Mouse (Mus musculus): ENCODE measurements at regions not wholly inside any gene's neighbourhood (a gene's known extent, or its start where the extent isn't known, plus 50 kb on each side); places are given as distances from the start of the nearest gene placed in this dataset.

DNA sequence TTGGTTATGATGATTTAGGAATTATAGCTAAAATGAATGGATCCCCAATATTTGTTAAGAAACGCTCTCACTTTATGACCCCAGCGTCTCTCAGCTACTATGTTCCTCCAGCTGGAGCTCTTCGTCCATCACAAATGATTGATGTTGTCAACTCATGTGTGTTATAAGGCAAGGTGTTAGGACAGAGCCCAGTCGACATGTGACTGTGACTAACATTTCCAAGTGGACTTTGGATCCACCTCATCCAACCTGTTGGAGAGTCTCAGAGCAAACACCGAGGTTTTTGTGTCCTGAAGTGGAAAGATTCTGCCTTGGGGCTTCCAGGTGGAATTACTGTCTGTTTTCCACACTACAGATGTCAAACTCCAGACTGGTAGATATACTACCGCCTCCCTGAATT lies 154.0 kb upstream of the Prox1 start:
- Histone ChIP-seq H3K27ac (replicated peaks; ENCODE audit: low read depth, low read length) (no peak overlapping the region), H3K9ac (replicated peaks; ENCODE audit: low read length) (no peak overlapping the region), H3K9me3 (replicated peaks; ENCODE audit: control insufficient read depth, low read length) (no peaks in the 10 kb centered on the region), H3K4me3 (ENCODE audit: low read depth, low read length) (no peak overlapping the region), H3K27me3 (ENCODE audit: control insufficient read depth, insufficient read depth, low read length) (no peaks in the 10 kb centered on the region), H3K4me1 (ENCODE audit: control insufficient read depth, insufficient read depth, low read length) (no peaks in the 10 kb centered on the region), H3K36me3 (replicated peaks; ENCODE audit: control insufficient read depth, insufficient read depth, low read depth, low read length) (no peaks in the 10 kb centered on the region), H3K4me2 (ENCODE audit: low read depth, low read length) (no peak overlapping the region)
- ATAC-seq (replicated peaks; ENCODE audit: insufficient number of reproducible peaks, low FRiP score, low TSS enrichment, low read depth) (no peak), DNase-seq (ENCODE audit: low spot score) (no peak)
- 90% methylated on average over 6 of the region's 6 CpGs for WGBS

DNA sequence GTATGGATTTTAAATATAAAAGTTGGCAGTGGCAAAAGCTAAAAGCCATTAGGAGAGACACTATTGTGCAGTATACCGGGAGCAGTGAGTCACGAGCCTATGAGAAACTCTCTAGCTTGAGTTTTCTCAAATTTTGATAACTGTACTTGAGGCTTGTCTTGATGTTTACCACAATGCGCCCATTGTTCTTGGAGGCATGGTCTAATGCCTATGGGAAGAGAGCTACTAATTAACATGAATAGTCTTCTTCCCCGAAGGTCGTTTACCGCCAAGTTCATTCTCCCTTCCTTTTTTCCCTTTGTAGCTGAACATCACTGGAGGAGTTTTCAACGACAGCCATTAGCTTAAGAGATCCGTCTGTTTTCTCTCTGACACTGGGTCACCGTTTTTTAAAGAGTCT lies 153.2 kb upstream of the Prox1 start:
- Histone ChIP-seq H3K4me1 (ENCODE audit: control insufficient read depth, insufficient read depth, low read length) (no peaks in the 10 kb centered on the region), H3K4me2 (ENCODE audit: low read depth, low read length) (no peak overlapping the region), H3K4me3 (ENCODE audit: low read depth, low read length) (no peak overlapping the region), H3K27me3 (ENCODE audit: control insufficient read depth, insufficient read depth, low read length) (no peaks in the 10 kb centered on the region), H3K36me3 (replicated peaks; ENCODE audit: control insufficient read depth, insufficient read depth, low read depth, low read length) (no peaks in the 10 kb centered on the region), H3K27ac (replicated peaks; ENCODE audit: low read depth, low read length) (no peak overlapping the region), H3K9ac (replicated peaks; ENCODE audit: low read length) (no peak overlapping the region), H3K9me3 (replicated peaks; ENCODE audit: control insufficient read depth, low read length) (no peaks in the 10 kb centered on the region)
- 63% methylated on average over 9 of the region's 9 CpGs for WGBS
- ATAC-seq (replicated peaks; ENCODE audit: insufficient number of reproducible peaks, low FRiP score, low TSS enrichment, low read depth) (no peak), DNase-seq (ENCODE audit: low spot score) (no peak)

DNA sequence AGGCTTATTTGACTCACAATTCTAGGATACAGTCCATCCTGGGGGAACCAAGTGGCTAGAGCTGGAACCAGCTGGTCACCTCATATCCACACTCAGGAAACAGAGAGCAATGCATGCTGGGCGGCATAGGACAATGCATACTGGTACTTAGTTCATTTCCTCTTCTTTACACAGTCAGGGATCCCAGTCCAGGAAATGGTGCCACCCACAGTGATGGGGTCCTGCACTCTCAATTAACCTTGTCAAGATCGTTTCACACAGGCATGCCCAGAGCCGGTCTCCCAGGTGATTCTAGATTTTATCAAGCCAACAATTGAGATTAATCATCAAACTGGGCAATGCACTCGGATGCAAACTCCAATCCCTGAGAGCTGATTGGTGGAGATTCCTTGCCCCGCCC lies 145.7 kb upstream of the Prox1 start:
- Histone ChIP-seq H3K4me1 (ENCODE audit: control insufficient read depth, insufficient read depth, low read length) (no peaks in the 10 kb centered on the region), H3K9ac (replicated peaks; ENCODE audit: low read length) (no peak overlapping the region), H3K9me3 (replicated peaks; ENCODE audit: control insufficient read depth, low read length) (no peaks in the 10 kb centered on the region), H3K27me3 (ENCODE audit: control insufficient read depth, insufficient read depth, low read length) (no peaks in the 10 kb centered on the region), H3K27ac (replicated peaks; ENCODE audit: low read depth, low read length) (no peak overlapping the region), H3K36me3 (replicated peaks; ENCODE audit: control insufficient read depth, insufficient read depth, low read depth, low read length) (no peaks in the 10 kb centered on the region), H3K4me2 (ENCODE audit: low read depth, low read length) (no peak overlapping the region), H3K4me3 (ENCODE audit: low read depth, low read length) (no peak overlapping the region)
- no peak for ATAC-seq (replicated peaks; ENCODE audit: insufficient number of reproducible peaks, low FRiP score, low TSS enrichment, low read depth)
- no peak for DNase-seq (ENCODE audit: low spot score)
- WGBS: 60% methylated on average over 5 of the region's 5 CpGs

DNA sequence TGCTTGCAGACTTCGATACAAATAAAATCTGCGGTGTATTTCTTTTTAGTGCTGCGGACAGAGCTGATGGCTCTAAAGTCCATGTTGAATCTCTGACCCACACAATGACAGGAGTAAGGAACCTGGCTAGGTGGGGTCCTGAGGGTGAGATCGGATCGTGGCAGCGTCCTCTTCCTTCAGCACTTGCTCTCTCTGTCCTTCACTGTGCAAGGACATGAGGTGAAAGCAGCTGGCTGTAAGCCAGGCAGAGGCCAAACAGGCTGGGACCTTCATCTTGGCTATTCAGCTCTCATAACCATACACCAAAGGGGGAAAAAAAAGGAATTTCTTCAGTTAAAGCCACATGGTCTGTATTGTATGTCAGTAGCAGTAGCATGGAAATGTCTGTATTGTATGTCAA lies 139.3 kb upstream of the Prox1 start:
- H3K36me3 ChIP-seq (replicated peaks; ENCODE audit: control insufficient read depth, insufficient read depth, low read depth, low read length): no peaks in the 10 kb centered on the region
- no peak overlapping the region for H3K4me3 ChIP-seq (ENCODE audit: low read depth, low read length)
- no peak for ATAC-seq (replicated peaks; ENCODE audit: insufficient number of reproducible peaks, low FRiP score, low TSS enrichment, low read depth)
- no peaks in the 10 kb centered on the region for H3K27me3 ChIP-seq (ENCODE audit: control insufficient read depth, insufficient read depth, low read length)
- no peaks in the 10 kb centered on the region for H3K4me1 ChIP-seq (ENCODE audit: control insufficient read depth, insufficient read depth, low read length)
- WGBS: 91% methylated on average over 6 of the region's 6 CpGs
- H3K9ac ChIP-seq (replicated peaks; ENCODE audit: low read length): no peak overlapping the region
- H3K4me2 ChIP-seq (ENCODE audit: low read depth, low read length): no peak overlapping the region
- no peak for DNase-seq (ENCODE audit: low spot score)
- no peaks in the 10 kb centered on the region for H3K9me3 ChIP-seq (replicated peaks; ENCODE audit: control insufficient read depth, low read length)
- no peak overlapping the region for H3K27ac ChIP-seq (replicated peaks; ENCODE audit: low read depth, low read length)

DNA sequence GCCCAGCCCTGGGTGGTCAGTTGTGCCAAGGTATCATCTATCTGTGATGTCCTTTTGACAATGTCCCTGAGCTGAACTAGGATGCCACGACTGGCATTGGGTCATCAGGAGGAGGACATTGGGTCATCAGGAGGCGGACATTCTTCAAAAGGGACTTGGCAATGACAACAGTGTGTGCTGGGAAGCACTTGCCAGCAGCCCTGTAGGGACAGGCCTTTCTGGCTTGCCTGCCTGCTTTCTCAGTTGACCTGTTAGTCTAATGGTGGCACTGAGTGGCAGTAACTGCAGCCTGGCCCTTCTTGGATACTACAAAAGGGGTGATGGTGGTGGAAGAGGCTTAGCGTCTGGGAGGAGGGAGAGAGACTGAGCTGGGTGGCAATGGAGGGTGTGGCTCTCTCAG lies 137.2 kb upstream of the Prox1 start:
- 82% methylated on average over 3 of the region's 3 CpGs for WGBS
- DNase-seq (ENCODE audit: low spot score) (no peak), ATAC-seq (replicated peaks; ENCODE audit: insufficient number of reproducible peaks, low FRiP score, low TSS enrichment, low read depth) (no peak)
- Histone ChIP-seq H3K4me1 (ENCODE audit: control insufficient read depth, insufficient read depth, low read length) (no peaks in the 10 kb centered on the region), H3K36me3 (replicated peaks; ENCODE audit: control insufficient read depth, insufficient read depth, low read depth, low read length) (no peaks in the 10 kb centered on the region), H3K27me3 (ENCODE audit: control insufficient read depth, insufficient read depth, low read length) (no peaks in the 10 kb centered on the region), H3K4me2 (ENCODE audit: low read depth, low read length) (no peak overlapping the region), H3K9me3 (replicated peaks; ENCODE audit: control insufficient read depth, low read length) (no peaks in the 10 kb centered on the region), H3K27ac (replicated peaks; ENCODE audit: low read depth, low read length) (no peak overlapping the region), H3K4me3 (ENCODE audit: low read depth, low read length) (no peak overlapping the region), H3K9ac (replicated peaks; ENCODE audit: low read length) (no peak overlapping the region)

DNA sequence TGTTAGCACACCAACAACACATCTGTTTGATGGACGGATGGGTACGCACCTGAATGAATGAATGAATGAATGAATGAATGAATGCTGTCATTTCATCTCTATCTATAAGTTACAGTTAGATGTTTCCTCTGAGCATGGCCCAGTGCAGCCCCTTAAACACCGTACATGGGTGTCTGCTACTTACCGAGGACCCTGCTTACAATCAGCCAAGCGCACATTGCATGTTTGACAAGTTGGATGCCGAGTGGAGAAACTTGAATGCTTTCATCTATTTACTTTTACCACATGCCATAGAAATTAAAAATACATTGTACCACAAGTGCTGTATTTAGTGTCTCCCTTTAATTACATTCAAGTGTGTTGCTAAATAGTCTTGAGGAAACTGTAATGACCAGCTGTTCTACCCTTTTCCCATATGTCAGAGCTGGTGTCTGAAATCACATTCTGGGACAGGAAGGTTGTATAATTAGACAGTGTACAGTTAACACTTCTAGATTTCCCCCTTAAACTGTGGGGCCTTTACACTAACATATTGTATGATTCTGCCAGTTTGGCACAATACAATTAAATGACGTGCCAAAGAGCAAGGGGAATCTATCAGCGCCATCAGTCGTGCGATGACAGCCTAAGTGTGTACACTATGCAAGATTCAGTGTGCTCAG lies 127.3 kb upstream of the Prox1 start:
- WGBS: 88% methylated on average over 10 of the region's 10 CpGs
- Histone ChIP-seq H3K4me1 (ENCODE audit: control insufficient read depth, insufficient read depth, low read length) (no peaks in the 10 kb centered on the region), H3K27ac (replicated peaks; ENCODE audit: low read depth, low read length) (no peak overlapping the region), H3K27me3 (ENCODE audit: control insufficient read depth, insufficient read depth, low read length) (no peaks in the 10 kb centered on the region), H3K4me2 (ENCODE audit: low read depth, low read length) (no peak overlapping the region), H3K36me3 (replicated peaks; ENCODE audit: control insufficient read depth, insufficient read depth, low read depth, low read length) (no peaks in the 10 kb centered on the region), H3K4me3 (ENCODE audit: low read depth, low read length) (no peak overlapping the region), H3K9me3 (replicated peaks; ENCODE audit: control insufficient read depth, low read length) (no peaks in the 10 kb centered on the region), H3K9ac (replicated peaks; ENCODE audit: low read length) (no peak overlapping the region)
- DNase-seq (ENCODE audit: low spot score) (no peak), ATAC-seq (replicated peaks; ENCODE audit: insufficient number of reproducible peaks, low FRiP score, low TSS enrichment, low read depth) (no peak)

DNA sequence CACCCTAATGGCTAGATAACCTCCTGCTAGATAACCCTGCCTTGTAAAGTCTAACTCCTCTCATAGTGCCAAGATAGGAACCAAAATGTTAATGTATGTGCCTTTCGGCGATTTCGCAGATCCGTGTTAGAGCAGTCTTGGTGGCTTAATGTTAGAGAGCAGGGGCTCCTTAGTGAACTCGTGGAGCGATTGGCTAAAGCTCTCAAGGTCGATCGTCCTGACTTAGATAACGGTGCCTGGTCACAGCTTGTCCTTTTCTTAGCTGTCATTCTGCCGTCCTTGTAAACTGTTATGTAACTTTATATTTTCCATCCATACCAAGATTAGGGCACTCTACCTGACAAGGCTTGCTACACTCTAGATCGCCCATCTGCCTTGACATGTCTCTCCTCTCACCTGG lies 119.5 kb upstream of the Prox1 start:
- Histone ChIP-seq H3K27ac (replicated peaks; ENCODE audit: low read depth, low read length) (no peak overlapping the region), H3K9ac (replicated peaks; ENCODE audit: low read length) (no peak overlapping the region), H3K4me3 (ENCODE audit: low read depth, low read length) (no peak overlapping the region), H3K27me3 (ENCODE audit: control insufficient read depth, insufficient read depth, low read length) (no peaks in the 10 kb centered on the region), H3K36me3 (replicated peaks; ENCODE audit: control insufficient read depth, insufficient read depth, low read depth, low read length) (no peaks in the 10 kb centered on the region), H3K4me1 (ENCODE audit: control insufficient read depth, insufficient read depth, low read length) (no peaks in the 10 kb centered on the region), H3K4me2 (ENCODE audit: low read depth, low read length) (no peak overlapping the region), H3K9me3 (replicated peaks; ENCODE audit: control insufficient read depth, low read length) (no peaks in the 10 kb centered on the region)
- WGBS: 89% methylated on average over 11 of the region's 11 CpGs
- DNase-seq (ENCODE audit: low spot score) (no peak), ATAC-seq (replicated peaks; ENCODE audit: insufficient number of reproducible peaks, low FRiP score, low TSS enrichment, low read depth) (no peak)

DNA sequence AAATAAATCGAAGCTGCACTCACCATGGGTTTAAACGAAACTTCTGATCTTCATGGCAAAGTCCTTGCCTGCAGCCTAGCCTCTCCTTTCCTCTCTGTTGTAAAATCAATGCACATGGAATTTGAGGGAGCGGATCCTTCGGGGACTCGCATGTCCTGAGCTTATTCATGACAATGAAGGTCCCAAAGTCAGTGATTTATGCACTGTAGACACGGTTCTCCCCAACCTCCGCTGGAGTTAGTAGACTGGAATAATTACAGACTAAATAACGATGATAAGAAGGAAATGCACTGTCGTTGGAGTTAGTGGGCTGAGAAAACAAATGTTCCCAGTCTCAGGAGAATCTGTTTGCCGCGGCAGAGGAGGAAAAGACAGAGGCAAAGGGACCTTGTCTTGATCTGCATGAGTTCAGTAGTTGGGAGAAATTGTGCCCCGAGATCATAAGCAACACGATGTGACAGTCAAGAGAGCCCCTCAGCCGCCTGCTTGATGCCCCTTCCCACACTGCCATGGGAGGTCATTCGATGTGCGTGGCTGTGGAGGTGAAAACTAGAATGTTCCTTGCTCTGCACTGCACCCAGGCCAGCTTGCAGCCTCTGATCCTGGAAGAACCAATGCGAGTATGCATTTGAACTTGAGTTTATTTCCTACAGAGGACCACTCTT lies 116.1 kb upstream of the Prox1 start:
- H3K9me3 ChIP-seq (replicated peaks; ENCODE audit: control insufficient read depth, low read length): no peaks in the 10 kb centered on the region
- H3K27me3 ChIP-seq (ENCODE audit: control insufficient read depth, insufficient read depth, low read length): no peaks in the 10 kb centered on the region
- H3K27ac ChIP-seq (replicated peaks; ENCODE audit: low read depth, low read length): no peak overlapping the region
- DNase-seq (ENCODE audit: low spot score): no peak
- no peaks in the 10 kb centered on the region for H3K4me1 ChIP-seq (ENCODE audit: control insufficient read depth, insufficient read depth, low read length)
- no peak for ATAC-seq (replicated peaks; ENCODE audit: insufficient number of reproducible peaks, low FRiP score, low TSS enrichment, low read depth)
- H3K36me3 ChIP-seq (replicated peaks; ENCODE audit: control insufficient read depth, insufficient read depth, low read depth, low read length): no peaks in the 10 kb centered on the region
- no peak overlapping the region for H3K4me2 ChIP-seq (ENCODE audit: low read depth, low read length)
- H3K4me3 ChIP-seq (ENCODE audit: low read depth, low read length): no peak overlapping the region
- 77% methylated on average over 17 of the region's 17 CpGs for WGBS
- H3K9ac ChIP-seq (replicated peaks; ENCODE audit: low read length): no peak overlapping the region

Measured in embryonic facial prominence, embryonic 11.5 days (tissue).